Mouse (Mus musculus) telencephalon, adult 2 months (tissue): ENCODE results near the gene Mok.
A peak's percentile ranks its signal among the peaks of the same experiment; 100 is the strongest.

Experiments
- DNase-seq: peaks from one replicate; pipeline ENCODE4 v3.0.0-alpha.2; 2011; ENCODE audit warnings: low read depth, low spot score

The Mok gene

DNA sequence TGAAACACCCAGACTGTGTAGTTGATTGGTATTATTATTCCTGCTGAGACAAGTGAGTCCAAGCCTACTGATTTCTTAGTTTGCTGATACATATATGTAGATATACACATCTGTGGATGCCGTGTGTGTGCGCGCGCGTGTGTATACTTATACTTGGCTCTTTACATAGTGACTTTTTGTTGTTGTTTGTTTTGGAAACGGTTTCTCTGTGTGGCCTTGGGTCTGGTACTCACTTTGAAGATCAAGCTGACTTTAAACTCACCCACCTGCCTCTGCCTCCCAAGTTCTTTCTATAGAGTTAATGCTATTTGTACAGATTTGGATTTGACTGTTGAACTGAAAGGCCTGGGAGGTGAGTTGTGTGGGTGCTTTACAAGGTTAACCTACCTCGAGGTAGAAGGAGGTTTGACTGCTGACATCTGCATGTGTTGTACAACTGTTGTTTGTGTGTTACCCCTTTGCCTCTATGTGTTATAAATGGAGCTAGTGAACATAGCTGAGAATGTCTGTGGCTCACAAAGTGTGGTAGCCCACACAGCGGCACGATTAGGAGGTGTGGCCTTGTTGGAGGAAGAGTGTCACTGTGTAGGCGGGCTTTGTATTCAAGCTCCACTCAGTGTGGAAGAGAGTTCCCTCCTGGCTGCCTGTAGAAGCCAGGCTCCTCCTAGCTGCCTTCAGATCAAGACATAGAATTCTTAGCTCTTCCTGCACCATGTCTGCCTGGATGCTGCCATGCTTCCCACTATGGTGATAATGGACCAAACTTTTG is 70.1 kb downstream of the Mok start:
- peak; percentile 49 for DNase-seq

DNA sequence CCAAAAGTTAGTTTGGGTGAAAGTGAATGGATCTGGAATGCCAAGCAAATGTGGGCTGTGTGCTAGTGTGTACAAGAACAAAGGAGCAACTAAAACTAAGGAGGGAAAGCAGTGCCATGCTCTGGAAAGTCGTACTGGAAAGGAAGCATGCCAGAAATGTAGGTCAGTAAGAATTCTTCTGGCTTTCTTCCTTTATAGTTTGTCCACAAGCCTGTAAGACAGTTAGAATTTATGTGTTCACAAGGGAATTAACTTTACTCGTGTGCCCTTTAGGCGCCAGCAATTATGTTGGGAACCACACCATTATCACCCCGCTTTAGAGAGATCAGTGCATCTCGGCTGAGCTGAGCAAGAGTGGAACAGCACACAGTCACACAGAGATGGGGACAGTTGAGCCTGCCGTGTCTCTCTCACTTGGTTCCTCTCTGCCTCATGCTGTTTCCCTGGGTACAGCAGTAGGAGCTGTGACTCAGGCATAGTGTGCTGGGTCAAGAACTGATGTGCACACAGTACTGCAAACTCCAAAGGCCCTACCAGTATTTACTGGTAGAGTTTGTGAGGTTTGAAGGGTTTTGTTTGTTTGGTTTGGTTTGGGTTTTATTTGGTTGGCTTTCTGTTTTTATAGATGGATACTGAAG is 71.0 kb downstream of the Mok start:
- DNase-seq, result no peak

DNA sequence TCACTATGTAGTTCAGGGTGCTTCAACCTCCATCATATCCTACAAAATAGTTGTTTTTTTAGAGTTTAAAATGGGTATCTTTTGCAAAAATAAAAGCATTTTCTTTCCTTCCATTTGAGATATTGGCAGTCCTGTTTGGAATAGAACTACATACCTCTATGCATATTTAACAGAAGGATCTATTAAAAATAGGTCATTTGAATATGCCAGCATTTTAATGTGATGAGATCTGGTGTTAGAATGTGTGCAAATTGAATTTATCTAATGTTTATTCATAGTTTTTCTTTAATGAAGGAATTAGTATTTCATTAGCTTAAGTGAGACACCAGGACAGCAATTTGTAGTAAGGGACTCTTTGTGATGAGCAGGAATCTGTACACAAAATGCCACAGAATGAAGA is 72.2 kb downstream of the Mok start:
- DNase-seq, result no peak

DNA sequence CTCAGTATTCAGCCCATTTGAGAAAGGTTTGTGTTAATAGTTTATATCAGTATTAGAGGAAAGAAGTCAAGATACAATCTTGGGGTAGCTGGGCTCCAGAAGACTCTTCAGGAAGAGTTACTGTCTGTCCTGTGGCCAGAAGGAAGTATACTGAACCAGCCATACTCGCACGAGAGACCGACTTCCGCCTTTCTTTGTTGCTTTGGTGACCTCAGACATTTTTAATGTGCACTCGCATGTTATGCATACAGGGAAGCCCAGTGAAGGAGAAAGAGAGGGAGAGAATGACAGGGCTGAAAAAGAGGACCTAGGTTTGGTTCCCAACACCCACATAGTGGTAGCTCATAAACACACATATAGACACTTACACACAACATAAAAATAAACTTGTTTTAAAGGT is 76.2 kb downstream of the Mok start:
- no peak for DNase-seq

DNA sequence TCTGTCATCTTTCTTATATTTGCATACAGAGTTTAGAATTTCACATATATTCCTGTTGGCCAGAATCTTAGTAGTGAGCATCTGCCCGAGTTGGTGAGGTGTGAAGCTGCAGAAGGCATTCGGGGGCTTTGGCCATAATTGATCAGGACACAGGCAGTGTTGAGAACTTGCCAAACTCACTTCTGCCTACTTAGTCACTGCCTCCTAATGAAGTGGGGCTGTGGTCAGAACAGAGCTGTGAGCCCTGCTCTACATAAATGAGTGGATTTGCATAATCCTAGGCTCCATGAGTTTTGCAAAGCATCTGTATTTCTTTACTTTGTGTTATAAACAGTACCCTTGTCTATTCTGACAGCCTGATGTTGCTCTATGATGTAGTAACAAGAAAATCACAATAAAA is 78.4 kb downstream of the Mok start:
- DNase-seq, result no peak

DNA sequence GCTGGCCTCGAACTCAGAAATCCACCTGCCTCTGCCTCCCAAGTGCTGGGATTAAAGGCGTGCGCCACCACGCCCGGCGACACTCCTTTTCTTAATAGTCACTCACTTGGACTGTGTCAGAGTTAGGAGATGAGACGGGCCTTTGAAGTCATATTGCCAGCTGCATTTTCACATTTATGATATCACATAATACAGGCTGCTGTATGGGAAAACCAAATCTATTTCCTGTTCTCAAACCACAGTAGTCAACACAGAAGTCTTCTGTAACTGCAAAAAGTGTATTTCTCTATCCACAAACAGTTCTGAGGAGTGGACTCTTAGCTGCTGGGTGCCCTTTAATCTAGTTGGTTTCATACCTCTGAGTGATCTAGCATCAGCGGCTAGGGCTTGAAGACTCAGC is 81.8 kb downstream of the Mok start:
- no peak for DNase-seq
